Mouse (Mus musculus) hindbrain, embryonic 12.5 days (tissue): ENCODE data around the gene Plekha4. TPM values are rescaled to one million over a fixed set of nuclear protein-coding genes. Genes with fewer than 3 reads are reported as not detected.

ENCODE experiments used
- polyA plus RNA-seq: library from polyadenylated mRNA; unstranded; fragments of >200 nt; fragmentation: Nextera tagmentation; extraction: Ambion mirVana; gene quantifications from 2 replicates; pipeline ENCODE4 v1.2.1, GENCODE M21; 2016

The Plekha4 gene
- polyA plus RNA-seq, 1 experiment from 2014 or later = 3.8 TPM

Other genes with a start within 250 kb of the Plekha4 start
- gene Slc6a21, start 248.8 kb upstream of the Plekha4 start, polyA plus RNA-seq = not detected in 2 replicates
- 11.5 and 14.7 TPM in 2 replicates for gene Trpm4, start 192.6 kb upstream of the Plekha4 start, polyA plus RNA-seq
- 0.65 and 0.68 TPM in 2 replicates for gene Hrc, start 191.0 kb upstream of the Plekha4 start, polyA plus RNA-seq
- 15.6 and 16.2 TPM in 2 replicates for gene Ppfia3, start 159.3 kb upstream of the Plekha4 start, polyA plus RNA-seq
- gene Lin7b, start 155.7 kb upstream of the Plekha4 start, polyA plus RNA-seq = 2.9 and 3.8 TPM in 2 replicates
- gene Snrnp70, start 130.6 kb upstream of the Plekha4 start, polyA plus RNA-seq = 285 and 300 TPM in 2 replicates
- gene Kcna7, start 120.7 kb upstream of the Plekha4 start, polyA plus RNA-seq = not detected in 2 replicates
- 1.2 and 1.3 TPM in 2 replicates for gene Ntf5, start 112.6 kb upstream of the Plekha4 start, polyA plus RNA-seq
- gene Lhb, start 105.5 kb upstream of the Plekha4 start, polyA plus RNA-seq = 1.0 and 1.6 TPM in 2 replicates
- gene Gys1, start 91.5 kb upstream of the Plekha4 start, polyA plus RNA-seq = 34.8 TPM in 2 replicates
- gene Ruvbl2, start 88.2 kb upstream of the Plekha4 start, polyA plus RNA-seq = 124 and 129 TPM in 2 replicates
- gene Ftl1, start 66.4 kb upstream of the Plekha4 start, polyA plus RNA-seq = 5,718 and 6,089 TPM in 2 replicates
- gene Bax, start 59.4 kb upstream of the Plekha4 start, polyA plus RNA-seq = 231 and 244 TPM in 2 replicates
- gene Tulp2, start 44.5 kb upstream of the Plekha4 start, polyA plus RNA-seq = 0.13 and 0.54 TPM in 2 replicates
- gene Gm45808, start 39.5 kb upstream of the Plekha4 start, polyA plus RNA-seq = not detected in 2 replicates
- 3.4 and 3.5 TPM in 2 replicates for gene Dhdh, start 37.5 kb upstream of the Plekha4 start, polyA plus RNA-seq
- gene Nucb1, start 15.9 kb upstream of the Plekha4 start, polyA plus RNA-seq = 144 and 147 TPM in 2 replicates
- 16.7 and 19.2 TPM in 2 replicates for gene Ppp1r15a, start 62 bp upstream of the Plekha4 start, polyA plus RNA-seq
- 0.70 and 0.79 TPM in 2 replicates for gene Hsd17b14, start 28.6 kb downstream of the Plekha4 start, polyA plus RNA-seq
- gene Bcat2, start 43.8 kb downstream of the Plekha4 start, polyA plus RNA-seq = 35.2 and 36.9 TPM in 2 replicates
- gene Fgf21, start 89.2 kb downstream of the Plekha4 start, polyA plus RNA-seq = 0.45 TPM in 1 of 2 replicates, not detected in the other
- gene Fut1, start 91.0 kb downstream of the Plekha4 start, polyA plus RNA-seq = 0.14 TPM in 1 of 2 replicates, not detected in the other
- 0.18 TPM in 1 of 2 replicates, not detected in the other for gene Izumo1, start 95.5 kb downstream of the Plekha4 start, polyA plus RNA-seq
- 15.6 and 16.2 TPM in 2 replicates for gene Rasip1, start 101.2 kb downstream of the Plekha4 start, polyA plus RNA-seq
- gene Mamstr, start 113.6 kb downstream of the Plekha4 start, polyA plus RNA-seq = 3.7 and 4.8 TPM in 2 replicates
- gene Fut2, start 140.1 kb downstream of the Plekha4 start, polyA plus RNA-seq = 0.37 TPM in 1 of 2 replicates, not detected in the other
- gene Ntn5, start 157.7 kb downstream of the Plekha4 start, polyA plus RNA-seq = 0.68 and 1.2 TPM in 2 replicates
- gene Sec1, start 168.1 kb downstream of the Plekha4 start, polyA plus RNA-seq = 1.1 and 2.2 TPM in 2 replicates
- 21.2 and 25.5 TPM in 2 replicates for gene Car11, start 173.5 kb downstream of the Plekha4 start, polyA plus RNA-seq
- 4.2 and 5.3 TPM in 2 replicates for gene Dbp, start 178.8 kb downstream of the Plekha4 start, polyA plus RNA-seq
- 607 and 682 TPM in 2 replicates for gene Rpl18, start 189.1 kb downstream of the Plekha4 start, polyA plus RNA-seq
- 28.7 and 30.3 TPM in 2 replicates for gene Sphk2, start 191.7 kb downstream of the Plekha4 start, polyA plus RNA-seq
- gene Fam83e, start 194.9 kb downstream of the Plekha4 start, polyA plus RNA-seq = 0.89 and 1.0 TPM in 2 replicates
- not detected in 2 replicates for gene Spaca4, start 199.5 kb downstream of the Plekha4 start, polyA plus RNA-seq